Mouse (Mus musculus) intestine, embryonic 14.5 days (tissue): ENCODE data around the gene Babam2. TPM values are rescaled to one million over a fixed set of nuclear protein-coding genes. Genes with fewer than 3 reads are reported as not detected.
"Not testable (repeated sequence)": the region's sequence is repeated elsewhere in the genome, so short reads cannot be mapped to it uniquely, and the experiment has no call there.

ENCODE experiments used
- ATAC-seq: fragments of 200-750 bp; cut with Nextera tagmentation; replicated peaks from 2 replicates; pipeline ENCODE4 v1.8.0; 2017; ENCODE audit warnings: low read depth, moderate number of reproducible peaks, moderate TSS enrichment, moderate library complexity; ENCODE audit not compliant: low FRiP score, low TSS enrichment
- DNase-seq: peaks from one replicate; pipeline ENCODE4 v3.0.0-alpha.2; 2018; ENCODE audit warnings: low spot score
- H3K27ac ChIP-seq: fragments of 300-500 bp; sonication (generic); 2 replicates; pipeline ENCODE4 v1.5.1; 2014; ENCODE audit warnings: low read depth, mild to moderate bottlenecking, control low read depth
- H3K27me3 ChIP-seq: fragments of 300-500 bp; sonication (generic); replicated peaks from 2 replicates; pipeline ENCODE4 v1.6.1; 2014; ENCODE audit warnings: low read length, control low read depth; ENCODE audit not compliant: control insufficient read depth, insufficient read depth
- H3K36me3 ChIP-seq: fragments of 300-500 bp; sonication (generic); 2 replicates; pipeline ENCODE4 v1.6.1; 2014; ENCODE audit warnings: low read length, control low read depth; ENCODE audit not compliant: control insufficient read depth, insufficient read depth
- H3K4me1 ChIP-seq: fragments of 300-500 bp; sonication (generic); replicated peaks from 2 replicates; pipeline ENCODE4 v1.6.1; 2014; ENCODE audit warnings: low read length, control low read depth, mixed read lengths; ENCODE audit not compliant: control insufficient read depth, insufficient read depth
- H3K4me2 ChIP-seq: fragments of 300-500 bp; sonication (generic); 2 replicates; pipeline ENCODE4 v1.6.1; 2014; ENCODE audit warnings: low read length
- H3K4me3 ChIP-seq: fragments of 300-500 bp; sonication (generic); 2 replicates; pipeline ENCODE4 v1.5.1; 2014; ENCODE audit warnings: low read depth, low read length, control low read depth, mixed read lengths
- H3K9ac ChIP-seq: fragments of 300-500 bp; sonication (generic); 2 replicates; pipeline ENCODE4 v1.6.1; 2014; ENCODE audit warnings: mild to moderate bottlenecking, low read length
- H3K9me3 ChIP-seq: fragments of 300-500 bp; sonication (generic); 2 replicates; pipeline ENCODE4 v1.6.1; 2016; ENCODE audit warnings: low read length, control low read depth; ENCODE audit not compliant: control insufficient read depth
- WGBS: fragments of 180-500 bp; shearing (Covaris S2); extraction: QIAGEN DNeasy Blood & Tissue Kit; methylation state at CpG from one replicate; pipeline ENCODE4 v1.1.7; 2014; 5-methylcytosine and 5-hydroxymethylcytosine counted together
- polyA plus RNA-seq: library from polyadenylated mRNA; unstranded; fragments of >200 nt; fragmentation: Nextera tagmentation; extraction: Ambion mirVana; gene quantifications from 2 replicates; pipeline ENCODE4 v1.2.1, GENCODE M21; 2014

Gene Babam2
- polyA plus RNA-seq, 1 experiment from 2014 or later, result 43.5 TPM

- Histone ChIP-seq H3K36me3 (no peaks in the 10 kb centered on the region), H3K4me3 (no peak overlapping the region), H3K27me3 (no peaks in the 10 kb centered on the region), H3K9me3 (0 out of 2 replicates have a peak, but pooled peaks cover 8% of the 10 kb centered on the region), H3K4me2 (no peak overlapping the region), H3K4me1 (no peaks in the 10 kb centered on the region), H3K9ac (no peak overlapping the region), H3K27ac (no peak overlapping the region)
- WGBS, result 87% methylated on average over 2 of the region's 2 CpGs
- no peak for DNase-seq
- no peak for ATAC-seq
Measured at GRCm38 (mm10) chr5:31835691-31836090, 138.2 kb downstream of the Babam2 start.

GRCm38 (mm10) chr5:31839973-31840372 lies 142.5 kb downstream of the Babam2 start:
- ATAC-seq (no peak), DNase-seq (no peak)
- H3K36me3 ChIP-seq, result no peaks in the 10 kb centered on the region
- no peak overlapping the region for H3K4me3 ChIP-seq
- H3K4me1 ChIP-seq, result no peaks in the 10 kb centered on the region
- H3K27ac ChIP-seq, result no peak overlapping the region
- no peak overlapping the region for H3K4me2 ChIP-seq
- H3K9ac ChIP-seq, result no peak overlapping the region
- no peaks in the 10 kb centered on the region for H3K9me3 ChIP-seq
- no peaks in the 10 kb centered on the region for H3K27me3 ChIP-seq

- ATAC-seq (no peak), DNase-seq (no peak)
- H3K9me3 ChIP-seq, result no peaks in the 10 kb centered on the region
- no peaks in the 10 kb centered on the region for H3K36me3 ChIP-seq
- no peak overlapping the region for H3K9ac ChIP-seq
- no peak overlapping the region for H3K4me2 ChIP-seq
- H3K27ac ChIP-seq, result no peak overlapping the region
- H3K4me3 ChIP-seq, result no peak overlapping the region
- 60% methylated on average over 1 of the region's 1 CpGs for WGBS
- H3K27me3 ChIP-seq, result no peaks in the 10 kb centered on the region
- H3K4me1 ChIP-seq, result no peaks in the 10 kb centered on the region
Measured at GRCm38 (mm10) chr5:31840406-31840805, 142.9 kb downstream of the Babam2 start.

- DNase-seq (no peak), ATAC-seq (no peak)
- Histone ChIP-seq H3K4me1 (no peaks in the 10 kb centered on the region), H3K9me3 (no peaks in the 10 kb centered on the region), H3K4me3 (no peak overlapping the region), H3K9ac (no peak overlapping the region), H3K4me2 (no peak overlapping the region), H3K27me3 (no peaks in the 10 kb centered on the region), H3K36me3 (no peaks in the 10 kb centered on the region), H3K27ac (no peak overlapping the region)
- 84% methylated on average over 3 of the region's 3 CpGs for whole genome bisulfite sequencing
Measured at GRCm38 (mm10) chr5:31844856-31845255, 147.4 kb downstream of the Babam2 start.

- Histone ChIP-seq H3K27me3 (no peaks in the 10 kb centered on the region), H3K36me3 (no peaks in the 10 kb centered on the region), H3K27ac (no peak overlapping the region), H3K4me2 (no peak overlapping the region), H3K9me3 (no peaks in the 10 kb centered on the region), H3K4me3 (no peak overlapping the region), H3K4me1 (no peaks in the 10 kb centered on the region), H3K9ac (no peak overlapping the region)
- DNase-seq (no peak), ATAC-seq (no peak)
Measured at GRCm38 (mm10) chr5:31846971-31847370, 149.5 kb downstream of the Babam2 start.

- H3K36me3 ChIP-seq, result no peaks in the 10 kb centered on the region
- H3K27ac ChIP-seq, result no peak overlapping the region
- H3K4me1 ChIP-seq, result no peaks in the 10 kb centered on the region
- no peaks in the 10 kb centered on the region for H3K27me3 ChIP-seq
- H3K9me3 ChIP-seq, result no peaks in the 10 kb centered on the region
- no peak overlapping the region for H3K4me2 ChIP-seq
- ATAC-seq, result no peak
- H3K4me3 ChIP-seq, result no peak overlapping the region
- no peak overlapping the region for H3K9ac ChIP-seq
- DNase-seq, result no peak
Measured at GRCm38 (mm10) chr5:31848995-31849394, 151.5 kb downstream of the Babam2 start.

GRCm38 (mm10) chr5:31852786-31853185 lies 155.3 kb downstream of the Babam2 start:
- ATAC-seq (no peak), DNase-seq (no peak)
- no peak overlapping the region for H3K9ac ChIP-seq
- no peaks in the 10 kb centered on the region for H3K4me1 ChIP-seq
- H3K27ac ChIP-seq, result no peak overlapping the region
- H3K9me3 ChIP-seq, result no peaks in the 10 kb centered on the region
- H3K4me3 ChIP-seq, result no peak overlapping the region
- no peaks in the 10 kb centered on the region for H3K36me3 ChIP-seq
- no peaks in the 10 kb centered on the region for H3K27me3 ChIP-seq
- WGBS, result 89% methylated on average over 1 of the region's 1 CpGs
- H3K4me2 ChIP-seq, result no peak overlapping the region

GRCm38 (mm10) chr5:31853831-31854230 lies 156.3 kb downstream of the Babam2 start:
- no peak overlapping the region for H3K9ac ChIP-seq
- H3K4me1 ChIP-seq, result no peaks in the 10 kb centered on the region
- no peak overlapping the region for H3K4me3 ChIP-seq
- 87% methylated on average over 1 of the region's 1 CpGs for WGBS
- no peaks in the 10 kb centered on the region for H3K36me3 ChIP-seq
- no peaks in the 10 kb centered on the region for H3K27me3 ChIP-seq
- no peak for ATAC-seq
- no peaks in the 10 kb centered on the region for H3K9me3 ChIP-seq
- H3K4me2 ChIP-seq, result no peak overlapping the region
- no peak for DNase-seq
- H3K27ac ChIP-seq, result no peak overlapping the region

- H3K27me3 ChIP-seq, H3K36me3 ChIP-seq, H3K4me2 ChIP-seq, DNase-seq, H3K27ac ChIP-seq, ATAC-seq, H3K4me1 ChIP-seq, H3K9me3 ChIP-seq, H3K4me3 ChIP-seq, H3K9ac ChIP-seq: not testable (repeated sequence)
- WGBS, result 73% methylated on average over 10 of the region's 10 CpGs
Measured at GRCm38 (mm10) chr5:31858877-31859276, 161.4 kb downstream of the Babam2 start.
